Mouse (Mus musculus): ENCODE measurements around the gene Ufsp1.

Gene Ufsp1

DNA sequence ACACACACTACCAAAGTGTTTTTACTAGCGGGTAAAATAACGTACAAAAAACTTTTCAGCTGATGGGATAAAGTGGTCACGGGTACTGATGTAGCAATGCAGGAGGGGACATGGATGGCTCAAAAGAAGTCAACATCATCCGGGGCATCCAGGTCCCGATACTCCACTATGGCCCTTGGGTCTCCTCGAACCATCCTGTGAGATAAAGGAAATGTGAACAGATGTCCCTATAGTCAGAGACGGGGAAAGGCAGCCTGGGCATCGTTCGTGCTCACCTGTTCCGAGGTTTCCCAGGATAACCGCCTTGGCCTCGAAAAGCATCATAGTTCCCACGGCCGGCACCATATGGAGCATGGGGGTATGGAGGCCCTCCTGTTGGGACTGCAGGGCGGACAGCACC, 1.3 kb downstream of the Ufsp1 start:
- no peak for DNase-seq (ENCODE audit: low read depth, low spot score)

DNA sequence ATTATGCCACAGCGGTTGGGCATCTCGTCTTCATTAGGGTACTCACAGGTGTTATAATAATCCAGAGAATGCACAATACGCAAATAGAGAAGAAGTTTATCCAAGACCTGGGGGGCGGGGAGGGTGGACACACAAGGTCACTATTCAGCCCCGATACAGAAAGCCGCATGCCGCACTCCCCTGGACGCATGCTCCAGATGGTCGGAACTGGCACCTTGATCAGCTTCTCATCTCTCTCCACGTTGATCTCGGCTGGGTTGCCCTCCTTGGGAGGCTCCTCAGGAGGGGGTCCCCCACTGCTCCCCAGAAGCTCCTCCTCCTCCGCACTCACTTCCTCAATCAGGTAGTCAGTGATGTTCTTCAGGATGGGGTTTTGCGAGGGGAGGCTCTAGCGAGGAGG, 2.7 kb downstream of the Ufsp1 start:
- no peak for DNase-seq (ENCODE audit: low read depth, low spot score)

DNA sequence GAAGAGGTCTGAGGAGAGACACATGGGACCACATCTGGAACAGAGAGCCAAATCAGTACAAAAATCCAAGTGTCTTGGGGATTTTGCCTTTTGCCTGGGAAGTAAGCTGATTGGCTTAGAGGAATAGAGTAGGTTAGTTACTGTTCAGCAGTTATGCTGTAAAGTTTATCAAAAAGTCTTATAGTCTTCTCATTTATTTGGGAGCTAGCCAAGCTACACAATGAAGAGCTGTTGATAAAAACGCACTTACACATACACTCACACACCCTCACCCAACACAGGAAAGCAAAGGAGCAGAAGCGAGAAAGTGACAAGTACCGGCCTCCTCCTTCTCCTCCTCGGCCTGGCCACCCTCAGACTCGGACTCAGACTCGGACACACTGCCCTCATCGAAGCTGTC, 4.8 kb downstream of the Ufsp1 start:
- no peak for DNase-seq (ENCODE audit: low read depth, low spot score)

DNA sequence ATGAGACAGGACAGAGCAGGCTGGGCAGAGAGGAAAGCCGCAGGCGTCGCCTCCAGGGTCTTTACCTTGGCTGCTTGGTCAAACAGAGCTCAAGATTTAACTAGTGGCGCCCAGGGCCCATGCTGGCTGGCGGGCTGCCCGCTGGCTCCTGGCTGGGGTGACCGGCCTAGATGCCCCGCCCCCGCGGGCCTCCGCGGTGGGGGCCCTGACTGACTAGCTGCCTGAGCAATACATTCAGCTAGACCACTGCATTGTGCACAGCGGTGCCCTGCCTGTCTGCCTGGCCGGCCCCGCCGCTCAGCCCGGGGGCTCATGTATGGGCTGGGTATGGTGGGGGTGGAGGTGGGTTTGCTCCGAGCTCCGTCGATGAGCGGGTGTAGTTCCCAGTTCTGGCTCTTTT, 6.8 kb downstream of the Ufsp1 start:
- DNase-seq (ENCODE audit: low read depth, low spot score), result no peak

DNA sequence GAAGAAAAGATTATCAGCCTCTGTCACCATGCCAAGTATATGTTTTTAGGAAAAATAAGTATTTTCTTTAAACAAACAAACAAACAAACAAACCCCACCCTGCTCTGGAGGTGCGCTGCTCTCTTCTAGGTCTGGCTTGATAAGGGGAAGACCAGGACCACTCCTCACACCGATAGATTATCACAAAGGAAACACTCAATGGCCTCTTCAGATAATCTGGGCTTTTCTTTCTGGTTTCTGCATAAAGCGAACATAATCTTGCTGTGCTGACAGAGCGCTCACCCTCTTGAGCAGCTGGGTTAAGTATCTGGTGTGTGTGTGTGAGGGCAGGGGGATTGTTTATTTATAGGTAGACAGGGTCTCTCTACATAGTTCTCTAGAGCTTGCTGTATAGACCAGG, 9.2 kb downstream of the Ufsp1 start:
- DNase-seq (ENCODE audit: low read depth, low spot score), result no peak

DNA sequence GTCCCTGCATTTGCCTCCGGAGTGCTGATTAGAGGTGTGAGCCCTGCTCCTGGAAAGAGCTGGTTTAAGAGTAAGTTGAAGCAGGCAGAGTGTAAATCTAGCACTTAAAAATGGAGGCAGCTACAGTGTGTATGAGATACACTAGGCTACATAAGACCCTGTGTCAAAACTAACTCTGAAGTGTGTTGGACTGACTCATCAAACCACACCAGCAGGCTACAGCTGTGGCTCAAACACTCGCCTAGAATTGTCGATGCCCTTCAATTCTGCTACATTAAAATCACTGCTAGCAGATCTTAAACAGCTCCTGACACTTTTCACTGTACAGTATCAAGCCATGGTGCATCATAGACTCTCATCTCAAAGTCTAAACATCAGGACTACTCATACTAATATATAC, 9.7 kb downstream of the Ufsp1 start:
- no peak for DNase-seq (ENCODE audit: low read depth, low spot score)

DNA sequence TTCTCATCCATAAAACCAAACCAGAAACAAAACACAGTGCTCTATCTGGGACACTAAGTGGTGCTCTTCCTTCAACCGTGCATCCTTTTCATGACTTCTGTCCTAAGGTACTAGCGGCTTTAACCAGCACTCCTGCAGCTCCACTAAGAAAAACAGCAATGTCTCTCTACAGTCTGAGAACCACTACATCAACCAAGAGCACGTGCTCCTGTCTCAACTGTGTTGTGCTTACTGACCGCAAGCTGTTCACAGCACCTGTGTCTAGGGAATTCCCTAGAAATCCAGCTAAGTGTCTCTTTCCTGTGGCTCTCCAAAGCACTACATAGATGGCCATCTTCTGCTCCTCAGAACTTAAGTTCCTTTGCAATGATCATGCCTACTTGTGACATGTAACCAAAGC, 10.4 kb downstream of the Ufsp1 start:
- no peak for DNase-seq (ENCODE audit: low read depth, low spot score)

DNA sequence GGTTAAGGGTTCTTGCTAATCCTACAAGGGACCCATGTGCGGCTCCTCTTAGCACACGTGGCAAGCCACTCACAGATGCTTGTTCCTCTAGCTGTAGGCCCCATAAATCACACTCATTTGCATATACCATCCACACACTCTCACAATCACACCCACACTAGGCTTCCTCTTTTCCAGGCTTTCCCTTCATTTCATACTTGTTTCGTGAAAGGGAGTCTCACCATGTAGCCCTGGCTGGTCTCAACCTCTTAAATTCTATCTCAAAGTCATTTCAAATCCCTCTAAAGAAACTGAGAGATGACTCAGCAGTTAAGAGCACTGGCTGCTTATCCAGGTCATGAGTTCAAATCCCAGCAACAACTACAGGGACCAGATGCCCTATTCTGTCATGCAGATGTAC, 11.4 kb downstream of the Ufsp1 start:
- DNase-seq (ENCODE audit: low read depth, low spot score), result no peak

DNA sequence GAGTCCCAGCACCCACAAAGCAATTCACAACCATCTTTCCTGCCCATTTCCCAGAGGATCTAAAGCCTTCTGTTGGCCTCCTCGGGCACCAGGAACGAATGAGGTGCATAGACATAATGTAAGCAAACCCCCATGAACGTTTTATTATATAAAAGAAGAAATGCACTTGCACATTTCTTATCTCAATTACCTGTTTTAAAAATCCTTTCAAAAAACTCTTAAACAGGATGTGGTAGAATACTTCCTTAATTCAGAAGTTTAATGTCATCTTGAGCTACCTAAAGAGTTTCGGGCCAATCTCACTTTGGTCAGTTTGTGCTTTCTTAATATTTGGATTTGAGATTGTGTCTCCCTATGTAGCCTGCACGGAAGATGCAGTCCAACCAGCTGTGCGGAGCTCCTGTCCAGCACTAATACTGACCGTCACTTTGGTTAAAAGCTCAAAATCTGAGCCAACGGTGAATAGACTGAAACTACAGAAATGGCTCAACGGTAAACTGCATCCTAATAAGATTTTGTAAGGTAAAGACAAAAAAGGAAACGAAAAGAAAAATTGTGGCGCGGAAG, 12.1 kb downstream of the Ufsp1 start:
- no peak for DNase-seq (ENCODE audit: low read depth, low spot score)

DNA sequence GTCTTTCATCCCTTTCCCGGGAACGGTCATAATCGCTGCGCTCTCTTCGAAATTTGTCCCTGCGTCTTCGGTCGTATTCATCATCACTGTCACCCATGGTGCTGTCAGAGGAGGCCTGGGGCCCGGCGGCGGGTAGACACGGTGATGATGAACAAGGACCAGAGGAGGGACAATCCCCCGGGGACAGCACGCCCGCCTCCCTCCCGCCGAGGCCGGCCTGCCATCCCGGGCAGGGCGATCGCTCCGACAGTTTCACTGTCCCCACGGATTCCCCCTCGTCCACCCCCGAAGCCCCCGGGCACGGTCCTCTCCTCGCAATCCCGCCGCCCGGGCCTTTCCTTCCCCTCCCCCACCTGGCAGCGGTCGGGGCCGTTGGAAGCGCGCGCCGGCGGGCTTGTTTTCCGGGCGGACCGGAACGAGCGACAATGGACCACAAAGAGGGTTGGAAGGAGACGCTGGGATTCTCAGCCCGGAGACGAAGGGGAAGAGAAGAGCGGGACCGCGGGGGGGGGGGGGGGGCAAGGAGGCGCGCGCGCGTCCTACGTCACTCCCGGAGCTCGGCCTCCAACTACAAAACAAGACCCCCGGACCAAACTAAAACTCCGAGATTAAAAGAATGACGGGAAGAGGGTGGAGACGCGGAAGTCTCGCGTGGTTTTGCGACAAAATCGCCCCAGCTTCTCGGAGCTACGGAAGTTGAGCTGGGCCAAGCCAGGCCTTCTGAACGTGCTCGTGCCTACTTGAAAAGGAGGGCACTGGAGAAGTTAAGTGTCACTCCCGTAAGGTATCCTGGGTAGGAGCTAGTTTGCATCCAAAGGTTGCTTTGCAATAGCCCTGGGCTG, 12.9 kb downstream of the Ufsp1 start, which contains the start of gene Srrt:
Gene Srrt (minus strand): TSS at position 604 of the 842 bp plus-strand sequence.
- DNase-seq (ENCODE audit: low read depth, low spot score), result peak; percentile 96

DNA sequence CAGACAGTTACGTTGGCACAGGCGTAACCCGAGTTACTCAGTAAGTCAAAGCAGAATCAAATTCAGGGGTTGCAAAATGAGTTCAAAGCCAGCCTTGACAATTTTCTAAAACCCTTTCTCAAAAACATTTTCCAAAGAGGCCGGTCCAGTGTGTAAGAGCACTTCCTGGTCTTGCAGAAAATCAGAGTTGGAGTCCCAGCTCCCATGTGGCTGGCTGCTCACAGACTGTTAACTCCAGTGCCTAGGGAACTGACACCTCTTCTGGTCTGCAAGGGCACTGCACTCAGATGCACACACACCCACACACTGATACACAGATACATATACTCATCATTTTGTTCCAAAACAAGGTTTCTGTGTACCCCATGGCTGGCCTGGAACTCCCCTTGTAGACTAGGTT, 13.9 kb downstream of the Ufsp1 start:
- DNase-seq (ENCODE audit: low read depth, low spot score), result no peak

DNA sequence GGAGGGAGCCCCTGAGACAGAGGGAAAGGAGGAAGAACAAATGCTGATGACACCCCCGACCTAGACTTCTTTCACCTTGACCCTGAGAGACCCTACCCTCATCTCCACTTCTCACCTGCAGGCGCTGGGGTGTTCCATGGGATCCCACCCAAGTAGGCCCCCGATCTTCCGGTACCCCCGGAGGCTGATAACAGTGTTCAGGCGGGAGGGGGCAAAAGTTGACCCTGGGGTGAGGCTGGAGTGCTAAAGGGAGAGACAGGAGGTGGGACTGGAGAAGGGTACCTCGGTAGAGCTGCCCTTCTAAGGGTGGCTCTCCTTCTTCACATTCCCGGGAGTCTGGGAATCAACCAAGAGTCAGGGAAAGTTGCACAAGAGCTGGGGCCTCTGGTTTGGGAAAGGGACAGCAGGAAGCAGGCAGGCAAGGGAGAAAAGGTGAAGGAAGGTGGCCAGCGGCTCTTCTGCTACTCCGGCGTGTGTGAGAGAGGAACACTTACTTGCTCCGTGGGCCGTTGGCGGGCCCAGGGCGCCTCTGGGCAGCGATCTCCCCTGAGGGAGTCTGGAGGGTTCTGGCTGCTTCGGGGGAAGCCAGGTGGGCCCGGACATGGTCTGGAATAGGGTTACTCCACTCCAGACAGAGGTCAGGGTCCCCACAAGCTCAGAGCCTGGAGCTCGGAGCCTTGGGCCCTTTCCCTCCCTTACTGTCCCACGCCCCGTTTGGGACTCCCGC, 19.2 kb downstream of the Ufsp1 start:
- no peak for DNase-seq (ENCODE audit: low read depth, low spot score)

DNA sequence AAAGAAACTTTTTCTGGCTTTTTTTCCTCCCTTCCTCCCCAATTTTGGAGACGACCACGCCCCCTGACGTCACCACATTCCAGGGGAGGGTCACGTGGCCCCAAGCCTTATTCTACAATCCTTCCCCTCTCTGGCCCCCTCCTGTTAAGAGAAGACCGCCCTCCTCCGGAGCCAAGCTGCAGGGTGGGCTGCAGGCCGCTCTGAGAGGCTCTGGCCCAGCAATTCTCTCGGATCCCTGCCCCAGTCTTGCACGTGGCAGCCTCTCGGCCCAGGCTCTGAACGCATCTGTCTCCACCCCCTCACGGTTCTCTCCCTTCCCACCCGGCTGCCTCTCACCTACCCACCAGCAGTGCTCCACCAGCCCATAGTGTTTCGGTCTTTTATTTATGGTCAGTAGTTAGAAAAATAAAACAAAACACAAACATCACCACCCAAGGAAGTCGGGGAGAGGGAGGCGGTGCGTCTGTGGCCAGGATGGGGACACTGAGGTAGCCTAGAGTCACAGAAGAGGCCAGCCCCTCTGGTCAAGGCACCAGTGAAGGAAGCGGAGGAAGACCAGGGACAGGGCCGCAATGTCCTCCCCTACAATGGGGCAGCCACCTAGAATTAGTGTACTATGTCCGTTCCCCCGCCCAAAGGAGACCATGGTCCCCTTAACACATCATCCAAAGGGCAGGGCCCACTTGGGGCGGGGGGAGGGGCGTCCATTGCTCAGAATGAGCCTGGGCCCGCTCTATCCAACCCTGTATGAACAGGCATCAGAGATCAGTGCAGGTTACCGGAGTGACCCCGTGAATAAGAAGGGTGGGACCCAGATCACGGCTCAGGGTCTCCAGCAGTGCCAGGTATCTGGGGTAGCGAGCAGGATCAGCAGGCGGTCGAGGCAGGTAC, 20.0 kb downstream of the Ufsp1 start, which contains the start of gene Trip6:
Gene Trip6 (minus strand): TSS at position 212 of the 891 bp plus-strand sequence.
- DNase-seq (ENCODE audit: low read depth, low spot score), result no peak

DNA sequence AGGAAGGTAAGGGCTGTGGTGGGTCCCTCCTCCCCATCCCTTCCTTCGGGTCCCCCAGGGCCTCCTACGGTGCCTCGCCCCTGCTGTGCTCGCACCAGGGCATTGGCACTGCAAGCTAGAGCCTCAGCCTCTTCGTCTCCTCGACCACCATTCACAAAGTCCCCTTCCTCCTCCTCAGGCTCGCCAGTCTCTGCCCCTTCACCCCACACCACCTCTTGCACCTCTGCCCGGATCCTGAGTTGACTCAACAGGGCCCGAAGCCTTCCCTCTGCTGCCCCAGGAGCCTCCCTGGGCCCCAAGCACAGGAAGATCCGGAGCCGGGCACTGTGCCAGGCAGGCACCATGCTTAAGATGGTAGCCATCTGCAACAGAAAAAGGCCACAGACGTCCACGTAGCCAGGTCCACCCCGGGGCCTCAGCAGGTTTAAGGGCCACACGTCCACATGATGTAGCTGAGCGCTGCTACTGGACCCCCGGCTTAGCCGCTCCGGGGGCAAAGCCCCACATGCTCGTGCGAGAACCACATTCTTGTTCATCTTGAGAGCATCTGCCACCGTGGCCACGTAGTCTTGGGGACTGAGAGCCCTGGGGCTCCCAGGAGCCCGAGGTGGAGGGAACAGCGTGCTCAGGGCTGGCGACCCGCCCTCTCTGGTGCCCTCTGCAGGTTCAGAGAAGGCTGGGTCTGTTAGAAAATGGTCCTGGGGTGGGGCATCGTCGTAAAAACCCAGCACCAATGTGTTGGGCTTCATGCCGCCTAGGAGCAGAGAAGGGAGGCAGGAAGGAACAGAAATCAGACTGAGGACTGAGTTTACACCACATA, 20.9 kb downstream of the Ufsp1 start:
- no peak for DNase-seq (ENCODE audit: low read depth, low spot score)

DNA sequence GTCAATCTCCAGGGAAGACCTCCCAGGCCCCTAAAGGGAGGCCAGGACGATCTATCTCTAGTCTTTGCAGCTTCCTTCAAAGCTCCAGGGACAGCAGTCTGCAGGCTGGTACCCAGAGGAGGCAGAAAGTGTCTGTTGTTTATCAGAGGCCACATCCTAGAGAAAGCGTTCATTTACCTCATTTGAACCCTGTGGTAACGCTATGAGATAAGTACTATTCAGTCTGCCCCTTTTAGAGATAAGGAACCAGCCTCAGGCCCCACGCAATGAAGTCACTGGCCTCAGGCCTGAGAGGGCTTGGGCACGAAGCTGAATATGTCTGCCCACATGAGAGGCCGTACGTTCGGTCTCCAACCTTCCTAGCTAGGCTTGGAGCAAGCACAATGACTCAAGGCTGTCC, 22.9 kb downstream of the Ufsp1 start:
- no peak for DNase-seq (ENCODE audit: low read depth, low spot score)

DNA sequence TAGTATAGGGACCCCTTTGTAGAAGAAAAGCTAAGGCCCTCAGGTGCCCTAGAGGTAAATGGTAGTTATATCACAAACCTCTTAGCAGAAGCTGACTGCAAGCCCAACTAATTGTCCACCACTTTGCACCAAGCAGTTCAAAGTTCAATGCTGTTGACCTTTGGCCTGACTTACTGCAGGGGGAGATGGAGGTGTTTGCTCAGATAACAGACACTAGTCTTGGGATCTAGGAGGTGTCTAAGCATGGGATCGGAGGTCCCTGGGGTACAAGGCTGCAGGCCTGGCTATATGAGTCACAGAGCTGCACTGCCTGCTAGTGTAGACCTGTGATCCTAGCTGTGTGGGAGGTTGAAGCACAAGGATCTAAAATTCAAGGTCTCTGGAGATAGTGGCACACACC, 24.1 kb downstream of the Ufsp1 start:
- DNase-seq (ENCODE audit: low read depth, low spot score), result no peak

DNA sequence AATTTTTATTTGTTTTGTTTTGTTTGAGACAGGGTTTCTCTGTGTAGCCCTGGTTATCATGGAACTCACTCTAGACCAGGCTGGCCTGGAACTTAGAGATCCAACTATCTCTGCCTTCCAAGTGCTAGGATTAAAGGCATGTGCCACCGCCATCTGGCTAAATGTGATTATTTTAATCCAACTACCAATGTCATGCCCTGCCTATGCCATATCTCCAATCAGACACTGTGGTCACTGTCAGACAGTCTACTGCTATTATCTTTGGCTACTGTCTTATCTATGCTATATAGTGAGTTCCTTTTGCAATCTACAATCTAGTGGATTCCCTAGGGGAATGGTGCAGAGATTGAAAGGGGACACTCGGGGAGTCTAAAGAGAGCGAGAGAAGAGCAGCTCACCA, 26.6 kb downstream of the Ufsp1 start:
- no peak for DNase-seq (ENCODE audit: low read depth, low spot score)

DNA sequence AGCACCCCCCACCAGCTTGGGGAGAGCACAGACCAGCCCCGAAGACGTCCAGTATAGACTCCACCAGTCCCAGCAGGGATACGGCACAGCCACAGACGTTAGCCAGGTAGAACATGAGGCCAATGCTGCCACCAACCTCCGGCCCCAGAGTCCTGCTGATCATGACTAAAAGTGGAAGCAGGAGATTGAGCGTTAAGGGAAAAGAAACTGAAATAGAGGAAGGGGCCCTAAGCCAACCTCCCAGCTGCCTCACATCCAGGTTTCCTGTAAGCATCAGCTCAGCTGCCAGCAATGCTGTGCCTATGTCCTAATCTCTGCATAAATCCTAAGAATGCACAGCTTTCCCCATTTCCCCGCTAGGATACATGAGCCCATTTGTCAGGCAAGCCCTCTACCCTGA, 36.5 kb downstream of the Ufsp1 start:
- no peak for DNase-seq (ENCODE audit: low read depth, low spot score)

DNA sequence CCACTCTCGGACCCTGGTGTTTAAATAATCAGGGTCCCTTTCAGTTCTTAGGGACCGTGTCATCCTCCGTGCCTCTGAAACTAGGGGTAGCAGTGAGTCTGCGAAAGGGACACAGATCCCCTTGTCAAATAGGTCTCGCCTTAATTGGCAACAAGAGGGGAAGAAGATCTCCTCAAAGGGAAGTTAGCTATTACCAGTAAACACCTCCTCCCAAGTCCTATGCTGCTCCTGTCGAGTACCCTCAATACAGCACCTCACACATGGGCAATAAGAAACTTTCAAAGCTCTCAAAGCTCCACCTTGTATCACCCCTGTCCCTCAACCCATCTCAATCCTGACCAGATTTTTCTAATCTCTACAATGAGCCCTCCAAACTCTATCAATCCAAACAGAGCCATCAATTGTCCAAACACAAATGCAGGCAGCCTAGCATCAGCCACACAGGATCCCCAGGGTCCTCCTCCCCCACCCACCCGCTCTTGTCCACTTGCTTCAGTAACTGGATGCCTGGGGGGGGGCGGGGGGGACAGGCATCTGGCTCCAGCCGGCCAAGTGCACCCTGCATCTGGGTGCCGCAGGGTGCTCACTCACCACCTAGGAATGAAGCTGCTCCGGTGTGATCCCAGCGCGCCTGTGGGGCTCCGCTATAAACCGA, 38.6 kb downstream of the Ufsp1 start:
- DNase-seq (ENCODE audit: low read depth, low spot score), result no peak

DNA sequence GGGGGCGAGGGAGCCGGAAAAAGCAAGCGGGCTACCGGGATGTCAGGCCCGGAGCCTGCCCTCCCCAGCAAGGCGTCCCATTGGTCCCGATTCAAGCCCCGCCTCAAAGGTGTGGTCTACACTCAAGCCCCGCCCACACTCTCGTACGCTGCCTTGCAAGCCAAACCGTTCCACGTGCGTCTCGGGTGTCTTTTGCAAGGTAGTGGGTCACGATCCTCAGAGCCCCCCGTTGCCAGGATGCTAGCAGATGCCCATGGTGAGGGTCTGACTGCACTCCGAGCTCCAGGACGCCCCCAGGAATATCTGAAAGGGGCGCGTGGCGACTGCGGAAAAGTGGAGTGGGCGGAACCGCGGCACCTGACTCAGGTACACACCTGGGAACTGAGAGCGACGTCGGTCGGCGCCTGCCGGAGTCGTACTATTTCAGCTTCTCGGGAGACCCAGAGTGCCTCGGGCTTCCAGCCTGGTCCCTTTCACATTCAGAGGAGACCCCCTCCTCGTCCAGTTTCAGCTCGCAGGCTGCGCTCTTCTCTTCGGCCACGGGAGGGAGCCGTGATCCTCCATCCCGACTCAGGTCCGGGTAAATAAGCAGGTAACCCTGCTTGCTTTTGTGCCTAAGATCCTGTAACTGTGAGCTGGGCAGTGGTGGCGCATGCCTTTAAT, 39.2 kb downstream of the Ufsp1 start, which contains the start of gene Slc12a9:
Gene Slc12a9 (minus strand): TSS at position 86 of the 663 bp plus-strand sequence.
- DNase-seq (ENCODE audit: low read depth, low spot score), result peak; percentile 82

Data from brain, embryonic 18.5 days (tissue).